Mouse (Mus musculus) liver, postnatal 0 days (tissue): ENCODE results near the gene Rapgef1.

ENCODE experiments used
- CTCF ChIP-seq: sonication (generic); IDR thresholded peaks from 2 replicates; pipeline ENCODE4 v1.5.1; 2016; ENCODE audit warnings: antibody characterized with exemption, low read depth
- EP300 ChIP-seq: IDR thresholded peaks from 2 replicates; pipeline ENCODE4 v1.6.1; 2016; ENCODE audit warnings: antibody characterized with exemption, low read depth, mild to moderate bottlenecking

DNA sequence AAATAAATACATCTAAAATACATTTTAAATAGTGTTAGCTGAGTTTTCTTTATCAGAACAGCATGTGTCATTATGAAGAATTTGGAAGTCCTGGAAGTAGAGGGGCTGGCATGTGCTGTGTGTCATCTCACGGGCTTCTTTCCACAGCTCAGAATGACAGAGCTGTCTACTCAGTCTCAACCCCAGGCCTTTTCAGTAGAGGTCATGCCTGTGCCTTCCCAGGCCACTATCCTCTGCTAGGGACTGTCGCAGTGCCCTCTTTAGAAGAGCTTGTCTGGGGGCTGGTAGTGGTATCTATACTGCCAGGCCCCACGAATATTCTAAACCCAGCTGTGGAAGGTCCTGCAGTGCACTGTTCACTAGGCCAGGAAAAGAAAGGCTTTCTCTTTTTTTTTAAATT, 2.1 kb downstream of the Rapgef1 start:
- TF ChIP-seq CTCF (no peak), EP300 (no peak)
